Mouse (Mus musculus): Measurements from ENCODE around the gene Castor2.

Gene Castor2

DNA sequence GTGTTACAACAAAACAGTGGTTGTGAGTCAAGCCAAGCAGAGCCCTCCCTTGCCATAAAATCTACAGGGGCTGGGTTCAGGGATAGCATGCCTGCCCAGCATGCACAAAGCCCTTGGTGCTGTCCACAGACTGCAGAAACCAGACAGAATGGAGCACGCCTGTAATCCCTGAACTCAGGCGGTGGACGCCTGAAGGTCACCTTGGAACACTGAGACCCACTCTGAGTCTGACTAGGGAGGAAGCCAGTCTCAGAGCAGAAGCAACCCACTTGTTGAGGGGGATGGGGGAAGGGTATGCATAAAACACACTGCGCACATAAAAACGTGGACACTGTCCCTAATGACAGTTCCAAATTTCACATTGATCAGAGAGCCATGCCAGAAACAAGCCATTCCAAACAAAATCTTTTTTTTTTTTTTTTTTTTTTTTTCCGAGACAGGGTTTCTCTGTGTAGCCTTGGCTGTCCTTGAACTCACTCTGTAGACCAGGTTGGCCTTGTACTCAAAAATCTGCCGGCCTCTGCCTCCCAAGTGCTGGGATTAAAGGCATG lies 56.5 kb downstream of the Castor2 start:
- no peak for DNase-seq (ENCODE audit: low read depth, low spot score)

DNA sequence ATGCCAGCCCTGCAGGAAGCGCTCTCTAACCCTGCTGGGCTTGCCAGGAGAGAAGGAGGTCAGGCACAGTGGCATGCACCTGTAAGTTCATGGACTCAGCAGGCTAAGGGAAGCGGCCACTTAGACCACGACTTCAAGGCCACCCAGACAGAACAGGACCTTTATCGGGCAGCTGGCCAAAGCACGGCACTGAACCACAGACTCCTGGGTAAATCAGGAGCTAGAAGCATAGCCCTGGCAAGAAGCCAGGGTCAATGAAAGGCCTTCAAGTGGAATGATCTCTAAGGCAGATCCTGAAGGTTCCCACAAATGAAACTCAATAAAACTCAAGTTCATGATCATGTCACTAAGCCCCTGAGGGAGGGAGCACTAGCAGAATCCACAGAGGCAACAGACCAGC lies 65.2 kb downstream of the Castor2 start:
- DNase-seq (ENCODE audit: low read depth, low spot score): no peak

DNA sequence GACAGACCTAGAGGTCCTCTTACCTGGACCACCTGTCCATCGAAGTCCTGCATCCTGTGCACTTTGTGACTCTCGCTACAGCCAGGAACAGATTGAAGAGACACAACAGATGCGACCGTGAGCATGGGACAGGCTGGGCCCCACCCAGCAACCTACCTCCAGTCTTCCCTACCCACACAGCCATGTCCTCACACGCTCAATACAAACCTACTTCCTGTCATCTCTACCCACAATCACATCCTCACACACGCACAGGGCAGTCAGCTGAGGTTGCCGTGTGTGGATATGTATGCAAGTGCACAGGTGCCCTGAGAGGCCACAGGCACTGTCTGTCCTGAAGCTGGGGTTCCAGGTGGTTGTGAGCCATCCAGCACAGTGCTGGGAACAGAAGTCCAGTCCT lies 67.1 kb downstream of the Castor2 start:
- DNase-seq (ENCODE audit: low read depth, low spot score): peak; percentile 67

DNA sequence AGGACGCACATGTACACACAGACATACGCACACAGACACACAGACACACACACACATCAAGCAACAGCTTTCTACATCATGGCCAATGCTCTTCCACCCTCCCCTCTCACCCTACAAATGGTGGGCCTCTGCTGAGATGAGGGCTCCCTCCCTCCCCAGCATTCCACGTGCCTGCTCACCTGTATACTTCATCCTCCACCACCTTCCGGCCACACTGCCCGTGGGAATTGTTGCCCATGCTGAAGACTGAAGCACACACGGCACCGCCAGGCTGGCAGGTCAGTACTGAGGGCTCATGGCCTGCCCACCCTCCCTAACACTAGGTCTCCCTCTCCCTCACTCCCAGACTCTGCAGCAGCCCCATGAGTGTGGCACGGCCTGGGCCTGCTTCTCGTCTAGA lies 68.5 kb downstream of the Castor2 start:
- no peak for DNase-seq (ENCODE audit: low read depth, low spot score)

DNA sequence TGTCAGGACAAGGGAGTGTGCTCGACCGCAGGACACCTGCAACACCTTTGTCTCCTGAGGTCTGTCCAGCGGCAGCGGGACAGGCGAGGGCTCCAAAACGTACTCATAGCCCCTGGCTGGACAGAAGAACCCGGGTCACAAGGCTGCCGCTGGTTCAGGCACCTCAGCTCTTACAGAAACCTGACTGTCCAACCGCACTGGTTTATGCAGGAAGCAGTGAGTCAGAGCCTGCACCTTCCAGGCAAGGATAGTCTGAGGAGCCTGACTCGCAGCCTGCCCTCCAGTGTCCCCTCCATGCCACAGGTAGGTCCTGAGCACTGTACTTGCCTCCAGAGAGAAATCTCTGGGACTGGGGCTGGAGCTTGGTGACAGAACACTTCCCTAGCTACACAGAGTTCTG lies 69.7 kb downstream of the Castor2 start:
- no peak for DNase-seq (ENCODE audit: low read depth, low spot score)

DNA sequence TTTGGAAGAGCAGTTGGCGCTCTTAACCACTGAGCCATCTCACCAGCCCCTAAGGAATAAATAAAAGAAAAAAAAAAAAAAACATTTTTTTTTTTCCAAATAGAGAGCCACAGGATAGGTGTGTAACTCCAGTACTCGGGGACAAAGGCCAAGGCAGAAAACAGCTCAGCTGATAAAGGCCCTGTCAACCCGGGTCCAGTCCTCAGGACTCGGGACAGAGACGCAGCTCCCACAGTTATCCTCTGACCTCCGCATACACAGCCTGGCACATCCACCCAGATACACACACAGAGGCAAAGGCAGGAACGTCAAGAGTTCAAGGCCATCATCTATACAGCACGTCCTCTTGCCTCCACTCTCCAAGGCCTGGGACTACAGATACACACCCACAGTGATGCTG lies 70.7 kb downstream of the Castor2 start:
- DNase-seq (ENCODE audit: low read depth, low spot score): no peak

DNA sequence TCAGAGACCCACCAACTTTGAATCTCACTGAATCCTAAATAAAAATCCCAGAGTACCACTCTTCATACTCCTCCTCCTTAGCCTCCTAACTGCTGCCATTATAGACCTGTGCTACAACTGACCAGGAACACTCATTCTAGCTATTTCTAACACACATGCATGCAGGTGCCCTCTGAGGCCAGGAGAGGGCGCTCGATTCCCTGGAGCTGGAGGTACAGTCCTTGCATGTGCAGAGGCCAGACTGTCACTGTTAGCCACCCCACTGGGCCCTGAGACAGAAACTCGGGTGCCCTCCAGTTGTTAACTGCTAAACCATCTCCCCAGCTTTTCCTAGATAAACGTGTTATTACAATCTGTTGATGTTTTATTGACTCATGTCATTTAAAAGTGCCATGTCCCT lies 73.7 kb downstream of the Castor2 start:
- peak; percentile 47 for DNase-seq (ENCODE audit: low read depth, low spot score)

DNA sequence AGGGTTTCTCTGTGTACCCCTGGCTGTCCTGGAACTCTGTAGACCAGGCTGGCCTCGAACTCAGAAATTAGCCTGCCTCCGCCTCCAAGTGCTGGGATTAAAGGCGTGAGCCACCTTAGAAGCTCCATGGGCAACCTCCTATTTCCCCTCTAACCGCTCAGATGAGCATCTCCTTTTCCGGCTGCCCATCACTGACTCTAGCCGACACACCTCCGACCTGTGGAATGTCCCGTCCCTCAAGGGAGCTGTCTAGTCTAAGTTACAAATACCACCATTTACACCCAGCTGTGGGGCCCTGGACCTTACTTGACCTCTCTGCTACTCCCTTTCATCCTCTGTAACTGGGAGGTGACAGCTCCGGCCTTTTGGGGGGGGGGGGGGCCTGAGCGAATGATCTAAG lies 76.2 kb downstream of the Castor2 start:
- no peak for DNase-seq (ENCODE audit: low read depth, low spot score)

DNA sequence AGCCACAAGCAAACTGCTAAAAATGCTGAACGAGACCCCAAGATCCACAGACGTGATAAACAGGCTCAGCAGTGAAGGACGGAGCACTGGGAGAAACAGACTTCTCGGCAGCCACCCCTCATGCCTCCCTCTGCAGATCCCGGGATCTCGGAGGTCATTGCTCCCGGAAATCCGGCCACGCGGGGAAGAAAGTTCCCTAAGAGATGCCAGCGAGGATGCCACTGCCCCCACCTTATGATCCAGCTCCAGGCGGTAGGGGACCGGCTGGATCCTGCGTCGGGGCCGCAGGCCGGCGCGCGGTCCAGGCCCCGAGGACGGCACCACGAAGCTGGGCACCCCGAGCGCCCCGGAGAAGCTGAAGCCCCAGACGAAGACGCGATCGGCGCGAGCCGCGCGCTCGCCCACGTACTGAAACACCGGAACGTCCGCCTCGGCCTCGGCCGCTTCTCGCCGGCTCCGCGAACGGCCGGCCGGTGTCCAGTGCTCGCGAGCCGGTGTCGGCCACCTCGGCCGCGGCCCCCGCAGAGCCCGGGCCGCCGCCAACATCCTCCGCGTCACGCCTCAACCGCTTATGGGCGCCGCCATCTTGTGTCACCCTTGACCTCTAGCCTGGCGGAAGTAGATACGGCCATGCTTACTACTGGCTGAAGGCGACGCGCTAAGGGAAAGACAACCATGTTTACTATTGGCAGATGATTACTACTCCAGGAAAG lies 76.8 kb downstream of the Castor2 start, which contains the start of gene Rcc1l:
TSS of gene Rcc1l (minus strand) at position 606 of the 713 bp plus-strand sequence.
- DNase-seq (ENCODE audit: low read depth, low spot score): peak; percentile 91

DNA sequence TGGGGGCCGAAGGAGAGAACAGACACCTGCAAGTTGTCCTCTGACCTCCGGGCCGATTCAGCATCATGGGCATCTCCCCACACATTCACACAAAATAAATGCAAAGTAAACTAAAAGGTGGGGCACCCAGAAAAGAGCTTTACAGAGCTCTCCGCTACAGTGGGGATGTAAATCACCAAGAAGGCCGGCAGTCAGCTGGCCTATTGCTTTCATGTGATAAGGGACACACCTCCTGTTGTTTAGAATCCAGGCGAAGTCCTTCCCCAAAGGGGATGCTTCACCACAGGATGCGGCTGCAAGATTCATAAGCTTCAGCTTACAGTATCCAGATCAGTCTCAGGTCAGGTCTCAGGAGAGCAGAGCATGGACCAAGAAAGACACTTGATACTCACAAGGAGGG lies 79.0 kb downstream of the Castor2 start:
- no peak for DNase-seq (ENCODE audit: low read depth, low spot score)

DNA sequence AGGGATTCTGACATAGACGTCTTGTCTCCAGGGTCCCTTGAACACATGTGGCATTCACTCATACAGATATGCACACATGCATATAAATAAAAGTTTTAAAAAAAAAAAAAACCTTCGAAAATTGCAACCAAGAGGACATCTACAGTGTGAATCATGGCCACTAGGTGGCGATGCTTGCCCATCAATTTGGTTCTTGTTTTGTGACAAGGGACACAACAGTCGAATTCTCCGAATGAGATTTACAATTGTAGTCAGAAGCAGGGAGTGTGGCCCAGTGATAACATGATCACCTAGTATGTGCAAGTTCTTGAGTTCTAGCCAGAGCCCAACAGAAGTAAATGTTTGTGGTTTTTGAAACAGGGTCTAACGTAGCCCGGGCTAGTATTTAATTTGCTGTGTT lies 80.4 kb downstream of the Castor2 start:
- peak; percentile 89 for DNase-seq (ENCODE audit: low read depth, low spot score)

DNA sequence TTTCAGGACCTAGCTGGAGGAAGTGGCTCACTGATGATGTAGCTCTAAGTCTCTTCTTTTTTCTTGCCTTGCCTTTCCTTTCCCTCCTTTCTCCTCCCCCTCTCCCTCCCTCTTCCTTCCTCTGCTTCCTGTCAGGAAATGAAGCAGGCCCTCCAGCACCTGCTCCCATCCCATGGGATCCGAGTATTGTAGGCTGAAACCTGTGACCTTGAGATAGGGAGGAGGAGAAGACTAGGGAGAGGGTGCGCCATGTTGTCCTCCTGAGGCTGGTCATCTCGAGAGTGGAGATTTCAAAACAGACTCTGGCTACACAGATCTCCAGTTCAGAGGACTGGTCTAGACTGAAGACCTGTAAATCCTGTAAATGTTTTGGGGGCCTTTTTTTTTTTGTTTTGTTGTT lies 82.7 kb downstream of the Castor2 start:
- DNase-seq (ENCODE audit: low read depth, low spot score): no peak

DNA sequence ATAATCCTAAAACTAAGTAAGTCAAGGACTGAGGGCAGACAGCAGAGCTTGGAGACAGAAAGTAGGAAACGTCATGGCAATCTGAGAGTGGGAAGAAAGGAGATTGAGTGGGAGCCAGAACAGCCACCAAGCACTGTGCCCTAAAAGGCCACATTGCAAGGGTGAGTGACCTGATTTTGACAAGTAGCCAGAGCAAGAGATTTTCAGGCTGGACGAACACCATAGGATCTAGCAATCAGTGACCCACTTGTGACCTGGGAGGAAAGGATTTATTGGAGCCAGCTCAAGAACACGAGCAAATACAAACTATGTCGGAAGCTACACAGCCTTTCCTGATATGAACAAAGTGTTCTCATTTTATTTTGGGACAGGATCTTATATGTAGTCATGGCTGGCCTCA lies 83.2 kb downstream of the Castor2 start:
- DNase-seq (ENCODE audit: low read depth, low spot score): no peak

DNA sequence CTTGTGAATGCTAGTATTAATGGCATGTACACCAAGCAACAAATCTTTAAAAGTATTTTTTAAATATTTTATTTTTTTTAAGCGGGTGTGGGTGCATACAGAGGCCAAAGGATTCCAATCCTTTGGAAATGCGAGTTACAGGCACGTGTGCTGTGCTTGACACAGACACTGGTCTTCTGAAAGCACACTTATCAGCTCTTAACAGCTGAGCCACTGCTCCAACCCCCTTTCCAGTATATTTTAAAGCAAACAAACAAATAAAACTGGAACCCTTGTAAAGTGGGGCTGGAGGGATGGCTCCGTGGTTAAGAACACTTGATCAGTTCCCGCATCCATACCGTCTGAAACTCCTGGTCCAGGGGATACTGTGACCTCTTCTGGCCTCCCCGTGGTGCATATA lies 83.7 kb downstream of the Castor2 start:
- no peak for DNase-seq (ENCODE audit: low read depth, low spot score)

DNA sequence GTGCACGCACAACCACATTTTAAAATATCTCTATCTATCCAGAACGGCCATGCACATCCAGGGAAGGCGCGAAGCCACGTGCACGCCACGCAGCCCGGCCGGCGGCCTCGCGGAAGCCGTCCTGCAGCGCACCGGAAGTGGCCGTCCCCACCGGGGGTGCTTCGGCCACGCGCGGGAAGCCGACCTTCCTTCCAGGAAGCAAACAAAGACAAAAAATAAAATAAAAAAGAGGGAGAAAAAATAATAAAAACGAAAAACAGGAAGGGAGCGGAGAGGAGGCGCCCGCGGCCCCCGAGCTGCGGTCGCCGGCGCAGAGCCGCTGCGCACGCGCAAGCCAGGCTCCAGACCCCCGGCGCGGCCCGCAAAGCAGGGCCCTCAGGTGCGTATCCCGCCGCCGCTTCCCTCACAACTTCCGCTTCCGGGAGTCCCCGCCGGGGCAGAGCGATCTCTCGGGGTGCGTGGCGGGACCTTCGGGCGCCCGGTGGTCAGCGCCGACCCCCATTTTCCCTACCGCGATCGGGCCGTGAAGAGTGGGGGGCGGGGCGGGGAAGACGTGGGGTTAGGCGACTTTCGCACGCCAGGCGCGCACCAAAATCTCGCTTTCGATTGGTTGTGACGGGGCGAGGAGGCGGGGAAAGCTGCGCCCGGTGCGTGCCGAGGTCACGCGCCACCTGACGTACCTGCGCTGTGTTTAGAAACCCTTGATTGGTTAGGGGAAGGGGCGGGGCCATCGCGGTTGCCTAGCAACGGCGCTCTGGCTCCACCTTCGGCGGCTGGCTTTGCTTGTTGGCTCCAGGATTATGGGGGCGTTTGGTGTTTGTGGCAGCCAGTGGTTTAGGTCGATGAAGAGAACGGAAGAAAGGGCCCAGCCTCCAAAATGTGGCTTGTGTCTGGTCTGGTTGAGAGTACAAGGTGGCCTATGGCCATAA lies 84.6 kb downstream of the Castor2 start, which contains the start of gene Gtf2ird2:
TSS of gene Gtf2ird2 (plus strand) at position 140 of the 929 bp plus-strand sequence.
- DNase-seq (ENCODE audit: low read depth, low spot score): peak; percentile 100

DNA sequence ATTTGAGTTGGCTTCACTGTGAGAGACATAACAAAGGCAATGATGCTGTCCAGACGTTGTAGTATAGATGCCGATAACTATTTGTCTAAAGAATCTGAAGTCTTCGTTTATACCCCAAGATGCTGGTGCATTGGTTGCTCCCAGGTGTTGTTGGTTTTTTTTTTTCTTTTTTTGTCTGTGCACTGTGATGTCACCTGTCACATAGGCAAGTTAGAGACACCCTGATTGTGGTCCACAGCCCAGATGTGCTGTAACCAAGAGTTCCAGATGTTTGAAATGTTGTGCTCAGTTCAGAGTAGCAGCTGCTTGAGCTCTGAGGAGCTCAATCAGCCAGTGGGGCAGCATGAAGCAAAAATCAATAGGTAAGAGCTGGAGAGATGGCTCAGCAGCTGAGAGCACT lies 86.5 kb downstream of the Castor2 start:
- no peak for DNase-seq (ENCODE audit: low read depth, low spot score)

DNA sequence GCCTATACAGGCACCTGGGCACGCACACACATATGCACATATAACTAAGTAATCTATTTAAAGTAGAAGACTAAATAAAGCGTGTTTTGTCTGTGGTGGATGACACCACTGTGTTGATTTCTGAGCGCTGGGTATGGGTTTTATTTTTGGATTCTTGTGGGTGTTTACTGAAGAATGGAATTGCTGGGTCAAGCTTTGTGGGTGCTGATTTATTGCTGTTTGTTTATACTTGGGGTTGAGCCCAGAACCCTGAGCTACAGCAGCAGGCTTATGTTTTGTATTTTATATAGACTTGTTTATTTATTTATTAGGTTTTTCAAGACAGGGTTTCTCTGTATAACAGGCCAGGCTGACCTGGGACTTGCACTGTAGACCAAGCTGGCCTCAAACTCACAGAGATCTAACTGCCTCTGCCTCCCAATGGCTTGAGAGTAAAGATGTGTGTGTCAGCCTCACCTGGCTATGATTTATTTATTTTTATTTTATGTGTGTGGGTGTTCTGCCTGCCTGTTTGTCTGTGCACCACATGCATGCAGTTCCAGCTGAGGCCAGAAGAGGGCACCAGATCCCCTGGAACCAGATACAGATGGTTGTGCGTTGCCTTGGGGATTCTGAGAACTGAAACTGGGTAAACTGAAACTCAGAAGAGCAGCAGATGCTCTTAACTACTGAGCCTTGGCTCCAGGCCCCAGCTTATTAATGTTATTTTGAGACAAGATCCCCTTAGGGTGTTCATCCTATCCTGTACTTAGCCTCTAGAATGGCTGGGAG lies 87.6 kb downstream of the Castor2 start:
- DNase-seq (ENCODE audit: low read depth, low spot score): peak; percentile 85

DNA sequence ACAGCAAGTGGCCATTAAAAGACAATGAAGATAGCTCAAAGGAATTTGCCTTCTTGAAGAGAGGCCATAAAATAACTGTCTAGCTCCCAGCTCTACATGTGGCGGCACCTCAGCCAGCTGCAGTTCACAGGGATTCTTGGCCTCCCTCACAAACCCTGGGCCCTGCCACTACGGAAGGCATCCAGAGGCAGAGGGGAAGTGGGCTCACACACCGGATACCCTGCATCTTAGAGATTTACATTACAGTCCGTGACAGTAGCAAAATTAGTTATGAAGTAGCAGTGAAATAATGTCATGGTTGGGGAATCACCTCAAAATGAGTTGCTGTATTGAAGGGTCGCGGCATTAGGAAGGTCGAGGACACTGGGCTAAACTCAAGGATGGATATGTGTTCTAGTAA lies 89.1 kb downstream of the Castor2 start:
- peak; percentile 47 for DNase-seq (ENCODE audit: low read depth, low spot score)

DNA sequence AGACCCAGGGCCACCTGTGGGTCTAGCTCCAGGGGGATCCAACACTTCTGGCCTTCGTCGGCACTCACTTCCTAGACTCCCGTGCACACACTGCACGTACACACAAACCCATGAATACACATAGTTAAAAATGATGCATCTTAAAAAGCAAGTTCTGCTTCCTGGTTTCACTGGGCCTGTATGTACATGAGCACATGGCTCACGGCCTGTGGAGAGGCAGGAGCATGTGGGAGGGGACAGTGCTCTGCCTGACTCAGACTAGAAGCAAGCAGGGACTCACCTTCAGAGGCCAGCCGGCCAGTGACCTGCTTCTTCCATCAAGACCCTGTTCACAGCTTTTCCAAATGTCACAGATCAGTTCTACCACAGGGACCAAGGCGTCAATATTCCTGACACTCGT lies 94.2 kb downstream of the Castor2 start:
- no peak for DNase-seq (ENCODE audit: low read depth, low spot score)

Measured in CD4-positive helper T cell, adult 2 months (primary cell).